Mouse (Mus musculus): Measurements from ENCODE around the gene Il12b. TPM values are rescaled to one million over a fixed set of nuclear protein-coding genes. Genes with fewer than 3 reads are reported as not detected.
A peak's percentile ranks its signal among the peaks of the same experiment; 100 is the strongest.
"Not testable (repeated sequence)": the region's sequence is repeated elsewhere in the genome, so short reads cannot be mapped to it uniquely, and the experiment has no call there.

Gene Il12b
- polyA plus RNA-seq, 1 experiment from 2014 or later, result 0.11 TPM

DNA sequence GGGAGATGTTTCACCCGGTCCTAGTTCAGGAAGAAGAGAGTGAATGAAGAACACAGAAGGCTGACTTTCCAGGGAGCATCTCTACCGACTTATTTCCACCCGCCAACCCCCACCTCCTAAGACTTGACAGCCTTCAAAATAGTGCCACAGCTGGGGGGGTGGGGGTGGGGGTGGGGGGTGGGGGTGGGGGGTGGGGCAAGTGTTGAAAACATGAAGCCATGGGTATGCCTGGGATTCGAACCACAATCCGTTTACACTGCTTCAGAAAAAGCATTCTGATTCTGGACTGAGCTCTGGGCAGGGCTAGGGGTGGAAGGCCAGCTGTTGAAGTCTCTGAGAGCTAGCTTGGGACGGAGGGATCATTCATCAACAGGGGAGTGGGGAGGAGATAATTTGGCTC lies 23.4 kb downstream of the Il12b start:
- no peak overlapping the region for H3K4me2 ChIP-seq (ENCODE audit: low read length)
- H3K4me1 ChIP-seq (replicated peaks; ENCODE audit: control insufficient read depth, insufficient read depth, low read length), result no peaks in the 10 kb centered on the region
- no peaks in the 10 kb centered on the region for H3K9me3 ChIP-seq (ENCODE audit: control insufficient read depth, low read length)
- ATAC-seq, result no peak
- no peak overlapping the region for H3K9ac ChIP-seq (replicated peaks; ENCODE audit: low read depth, low read length)
- no peak overlapping the region for H3K4me3 ChIP-seq (replicated peaks; ENCODE audit: low read length)
- 67% methylated on average over 6 of the region's 6 CpGs for WGBS
- no peaks in the 10 kb centered on the region for H3K27me3 ChIP-seq (replicated peaks; ENCODE audit: control insufficient read depth, insufficient read depth, low read length)
- H3K36me3 ChIP-seq (ENCODE audit: control insufficient read depth, insufficient read depth), result no peaks in the 10 kb centered on the region
- no peak overlapping the region for H3K27ac ChIP-seq (ENCODE audit: low read length)

DNA sequence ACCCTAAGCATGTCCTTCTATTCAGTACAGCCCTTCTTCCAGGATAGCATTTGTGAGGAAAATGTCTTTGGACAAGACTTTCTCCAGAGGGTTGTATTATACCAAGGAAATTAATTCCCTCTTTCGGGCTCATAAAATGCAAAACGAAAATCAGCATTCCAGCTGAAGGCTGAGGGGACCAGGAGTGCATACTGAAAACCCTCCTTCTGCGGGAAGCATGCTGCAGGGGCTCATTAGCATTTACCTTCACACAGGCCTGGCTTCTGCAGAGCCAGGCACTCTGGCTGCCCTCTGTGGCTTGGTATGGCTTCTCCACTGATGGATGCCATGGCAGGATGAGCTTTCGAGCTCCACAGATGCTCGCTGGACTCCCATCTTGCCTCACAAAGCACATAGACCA lies 24.1 kb downstream of the Il12b start:
- Histone ChIP-seq H3K4me2 (ENCODE audit: low read length) (no peak overlapping the region), H3K36me3 (ENCODE audit: control insufficient read depth, insufficient read depth) (no peaks in the 10 kb centered on the region), H3K27me3 (replicated peaks; ENCODE audit: control insufficient read depth, insufficient read depth, low read length) (no peaks in the 10 kb centered on the region), H3K27ac (ENCODE audit: low read length) (no peak overlapping the region), H3K9me3 (ENCODE audit: control insufficient read depth, low read length) (no peaks in the 10 kb centered on the region), H3K4me1 (replicated peaks; ENCODE audit: control insufficient read depth, insufficient read depth, low read length) (no peaks in the 10 kb centered on the region), H3K9ac (replicated peaks; ENCODE audit: low read depth, low read length) (no peak overlapping the region), H3K4me3 (replicated peaks; ENCODE audit: low read length) (no peak overlapping the region)
- no peak; the same call in 1 of the 2 replicates for ATAC-seq
- 49% methylated on average over 5 of the region's 5 CpGs for WGBS

- WGBS, result 85% methylated on average over 8 of the region's 8 CpGs
These were observed 25.1 kb downstream of the Il12b start for GRCm38 (mm10) chr11:44425006-44425405.

GRCm38 (mm10) chr11:44425626-44426025 lies 25.8 kb downstream of the Il12b start:
- Histone ChIP-seq H3K4me3 (replicated peaks; ENCODE audit: low read length) (no peak overlapping the region), H3K27ac (ENCODE audit: low read length) (no peak overlapping the region), H3K36me3 (ENCODE audit: control insufficient read depth, insufficient read depth) (no peaks in the 10 kb centered on the region), H3K4me1 (replicated peaks; ENCODE audit: control insufficient read depth, insufficient read depth, low read length) (no peaks in the 10 kb centered on the region), H3K9me3 (ENCODE audit: control insufficient read depth, low read length) (no peaks in the 10 kb centered on the region), H3K4me2 (ENCODE audit: low read length) (no peak overlapping the region), H3K27me3 (replicated peaks; ENCODE audit: control insufficient read depth, insufficient read depth, low read length) (no peaks in the 10 kb centered on the region), H3K9ac (replicated peaks; ENCODE audit: low read depth, low read length) (no peak overlapping the region)
- 77% methylated on average over 6 of the region's 6 CpGs for WGBS
- no peak for ATAC-seq

More at GRCm38 (mm10) chr11:44425006-44425405, 25.1 kb downstream of the Il12b start:
- no peak for ATAC-seq
- H3K4me3 ChIP-seq (replicated peaks; ENCODE audit: low read length), result no peak overlapping the region
- H3K36me3 ChIP-seq (ENCODE audit: control insufficient read depth, insufficient read depth), result no peaks in the 10 kb centered on the region
- no peaks in the 10 kb centered on the region for H3K27me3 ChIP-seq (replicated peaks; ENCODE audit: control insufficient read depth, insufficient read depth, low read length)
- no peak overlapping the region for H3K27ac ChIP-seq (ENCODE audit: low read length)
- no peaks in the 10 kb centered on the region for H3K9me3 ChIP-seq (ENCODE audit: control insufficient read depth, low read length)
- H3K4me1 ChIP-seq (replicated peaks; ENCODE audit: control insufficient read depth, insufficient read depth, low read length), result no peaks in the 10 kb centered on the region
- no peak overlapping the region for H3K9ac ChIP-seq (replicated peaks; ENCODE audit: low read depth, low read length)
- H3K4me2 ChIP-seq (ENCODE audit: low read length), result no peak overlapping the region

DNA sequence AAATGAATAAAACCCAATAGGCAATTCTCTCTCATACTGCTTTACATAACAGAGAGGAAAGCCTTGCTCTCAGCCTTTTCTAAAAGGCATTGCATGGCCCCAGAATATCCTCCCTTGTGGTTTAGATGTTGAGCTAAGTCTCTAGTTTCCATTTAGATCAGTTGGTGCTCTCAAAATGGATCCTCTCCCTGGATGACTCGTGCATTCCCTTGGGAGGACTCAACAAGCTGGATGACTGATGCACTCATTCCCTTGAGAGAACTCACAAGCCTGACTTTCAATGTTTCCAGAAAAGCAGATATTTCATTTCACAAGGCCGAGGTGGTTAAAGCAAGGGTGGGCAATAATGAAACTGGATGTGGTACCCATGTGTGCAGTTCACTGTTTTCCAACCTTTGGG lies 28.1 kb downstream of the Il12b start:
- H3K36me3 ChIP-seq (ENCODE audit: control insufficient read depth, insufficient read depth), result no peaks in the 10 kb centered on the region
- no peaks in the 10 kb centered on the region for H3K9me3 ChIP-seq (ENCODE audit: control insufficient read depth, low read length)
- H3K9ac ChIP-seq (replicated peaks; ENCODE audit: low read depth, low read length), result no peak overlapping the region
- no peak overlapping the region for H3K4me2 ChIP-seq (ENCODE audit: low read length)
- no peak overlapping the region for H3K27ac ChIP-seq (ENCODE audit: low read length)
- no peak for ATAC-seq
- H3K27me3 ChIP-seq (replicated peaks; ENCODE audit: control insufficient read depth, insufficient read depth, low read length), result no peaks in the 10 kb centered on the region
- no peak overlapping the region for H3K4me3 ChIP-seq (replicated peaks; ENCODE audit: low read length)
- 71% methylated on average over 2 of the region's 2 CpGs for WGBS
- no peaks in the 10 kb centered on the region for H3K4me1 ChIP-seq (replicated peaks; ENCODE audit: control insufficient read depth, insufficient read depth, low read length)

- Histone ChIP-seq H3K27me3 (replicated peaks; ENCODE audit: control insufficient read depth, insufficient read depth, low read length) (no peaks in the 10 kb centered on the region), H3K4me3 (replicated peaks; ENCODE audit: low read length) (no peak overlapping the region), H3K9ac (replicated peaks; ENCODE audit: low read depth, low read length) (no peak overlapping the region), H3K27ac (ENCODE audit: low read length) (no peak overlapping the region), H3K4me2 (ENCODE audit: low read length) (no peak overlapping the region), H3K9me3 (ENCODE audit: control insufficient read depth, low read length) (no peaks in the 10 kb centered on the region), H3K36me3 (ENCODE audit: control insufficient read depth, insufficient read depth) (no peaks in the 10 kb centered on the region), H3K4me1 (replicated peaks; ENCODE audit: control insufficient read depth, insufficient read depth, low read length) (no peaks in the 10 kb centered on the region)
- no peak for ATAC-seq
- 91% methylated on average over 3 of the region's 3 CpGs for WGBS
These were observed 30.2 kb downstream of the Il12b start for GRCm38 (mm10) chr11:44430036-44430435.

DNA sequence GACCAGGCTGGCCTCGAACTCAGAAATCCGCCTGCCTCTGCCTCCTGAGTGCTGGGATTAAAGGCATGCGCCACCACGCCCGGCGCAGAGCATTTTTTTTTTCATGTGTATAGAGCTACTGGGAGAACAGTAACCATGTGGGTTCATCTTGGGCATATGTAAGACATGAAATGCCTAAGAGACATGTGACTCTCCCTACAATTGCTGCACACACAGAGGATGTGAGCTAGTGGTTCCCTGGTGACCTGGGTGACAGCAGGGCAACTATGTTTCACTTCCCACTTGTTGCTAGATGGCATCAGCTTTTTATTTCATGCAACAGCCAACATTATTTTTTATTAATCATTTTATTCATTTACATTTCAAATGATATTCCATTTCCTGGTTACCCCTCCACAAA lies 37.9 kb downstream of the Il12b start:
- 97% methylated on average over 6 of the region's 6 CpGs for WGBS

DNA sequence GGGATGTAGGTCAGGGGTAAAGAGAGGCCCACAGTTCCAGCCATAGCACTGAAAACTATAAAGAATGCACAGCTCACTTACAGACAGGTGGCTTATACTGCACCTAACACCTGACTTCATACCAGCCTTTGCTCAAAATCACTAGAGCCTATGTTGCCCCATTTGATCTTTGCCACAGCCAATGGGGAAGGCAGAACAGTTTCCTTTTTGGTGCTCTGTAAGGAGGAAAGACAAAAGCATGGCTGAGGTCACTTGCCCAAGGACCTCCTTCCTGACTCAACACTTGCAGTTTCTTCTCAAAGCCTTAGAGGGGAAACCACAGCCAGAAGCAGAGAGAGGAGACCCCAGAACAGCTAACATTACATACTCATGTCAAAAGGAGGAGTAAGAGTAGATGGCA lies 51.2 kb downstream of the Il12b start:
- Histone ChIP-seq H3K9me3 (ENCODE audit: control insufficient read depth, low read length) (no peaks in the 10 kb centered on the region), H3K4me1 (replicated peaks; ENCODE audit: control insufficient read depth, insufficient read depth, low read length) (no peaks in the 10 kb centered on the region), H3K9ac (replicated peaks; ENCODE audit: low read depth, low read length) (no peak overlapping the region), H3K27ac (ENCODE audit: low read length) (no peak overlapping the region), H3K4me3 (replicated peaks; ENCODE audit: low read length) (no peak overlapping the region), H3K27me3 (replicated peaks; ENCODE audit: control insufficient read depth, insufficient read depth, low read length) (no peaks in the 10 kb centered on the region), H3K36me3 (ENCODE audit: control insufficient read depth, insufficient read depth) (peaks cover 5% of the 10 kb centered on the region), H3K4me2 (ENCODE audit: low read length) (no peak overlapping the region)
- no peak for ATAC-seq

More for the DNA sequence above, 37.9 kb downstream of the Il12b start:
- ATAC-seq, result no peak
- Histone ChIP-seq H3K4me2 (ENCODE audit: low read length) (no peak overlapping the region), H3K9ac (replicated peaks; ENCODE audit: low read depth, low read length) (no peak overlapping the region), H3K27ac (ENCODE audit: low read length) (no peak overlapping the region), H3K27me3 (replicated peaks; ENCODE audit: control insufficient read depth, insufficient read depth, low read length) (no peaks in the 10 kb centered on the region), H3K36me3 (ENCODE audit: control insufficient read depth, insufficient read depth) (no peaks in the 10 kb centered on the region), H3K4me1 (replicated peaks; ENCODE audit: control insufficient read depth, insufficient read depth, low read length) (no peaks in the 10 kb centered on the region), H3K4me3 (replicated peaks; ENCODE audit: low read length) (no peak overlapping the region), H3K9me3 (ENCODE audit: control insufficient read depth, low read length) (no peaks in the 10 kb centered on the region)

DNA sequence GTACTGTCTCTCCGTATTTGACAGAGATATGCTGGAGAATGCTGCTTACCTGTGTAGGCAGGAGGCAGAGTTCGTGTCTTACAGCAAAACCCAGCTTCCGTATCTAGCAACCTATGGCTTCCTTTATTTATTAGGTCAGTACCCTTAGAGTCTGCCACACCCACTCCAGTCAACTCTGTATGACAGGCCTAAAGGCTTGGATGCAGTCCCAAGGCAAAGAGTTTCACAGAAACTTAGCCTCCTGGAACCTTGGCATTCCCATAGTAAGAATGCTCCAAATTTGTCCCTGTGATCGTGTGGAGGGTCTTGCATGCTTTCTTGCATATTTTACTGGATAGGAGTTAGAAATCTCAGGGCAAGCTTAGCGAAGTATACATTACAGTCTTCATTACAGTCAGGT lies 52.2 kb downstream of the Il12b start:
- not testable (repeated sequence) for H3K4me1 ChIP-seq (replicated peaks; ENCODE audit: control insufficient read depth, insufficient read depth, low read length); H3K4me3 ChIP-seq (replicated peaks; ENCODE audit: low read length); ATAC-seq; H3K36me3 ChIP-seq (ENCODE audit: control insufficient read depth, insufficient read depth); H3K4me2 ChIP-seq (ENCODE audit: low read length); H3K27ac ChIP-seq (ENCODE audit: low read length); H3K9me3 ChIP-seq (ENCODE audit: control insufficient read depth, low read length); H3K27me3 ChIP-seq (replicated peaks; ENCODE audit: control insufficient read depth, insufficient read depth, low read length); H3K9ac ChIP-seq (replicated peaks; ENCODE audit: low read depth, low read length)
- 94% methylated on average over 5 of the region's 5 CpGs for WGBS

- no peak overlapping the region for H3K27ac ChIP-seq (ENCODE audit: low read length)
- no peak overlapping the region for H3K9ac ChIP-seq (replicated peaks; ENCODE audit: low read depth, low read length)
- peaks cover 6% of the 10 kb centered on the region for H3K36me3 ChIP-seq (ENCODE audit: control insufficient read depth, insufficient read depth)
- H3K4me2 ChIP-seq (ENCODE audit: low read length), result no peak overlapping the region
- ATAC-seq, result peak; percentile 50; the same call in 1 of the 2 replicates
- WGBS, result 55% methylated on average over 2 of the region's 2 CpGs
- no peaks in the 10 kb centered on the region for H3K9me3 ChIP-seq (ENCODE audit: control insufficient read depth, low read length)
- no peaks in the 10 kb centered on the region for H3K4me1 ChIP-seq (replicated peaks; ENCODE audit: control insufficient read depth, insufficient read depth, low read length)
- no peaks in the 10 kb centered on the region for H3K27me3 ChIP-seq (replicated peaks; ENCODE audit: control insufficient read depth, insufficient read depth, low read length)
- H3K4me3 ChIP-seq (replicated peaks; ENCODE audit: low read length), result no peak overlapping the region
These were observed 53.6 kb downstream of the Il12b start for GRCm38 (mm10) chr11:44453423-44453822.

Data from forebrain, embryonic 16.5 days (tissue).